Mouse (Mus musculus): ENCODE results near the gene Gm28043.
A peak's percentile ranks its signal among the peaks of the same experiment; 100 is the strongest.

- TF ChIP-seq JUND (conservative IDR thresholded peaks at IDR 0.05; ENCODE audit: low read depth, low read length) (no peak), CTCF (conservative IDR thresholded peaks at IDR 0.05 in 1 of 2, IDR thresholded peaks at IDR 0.05 in 1 of 2; ENCODE audit: low read depth in 2 of 2, low read length in 2 of 2) (no peak), ZMIZ1 (IDR thresholded peaks at IDR 0.05; ENCODE audit: low read depth, low read length) (no peak), USF2 (conservative IDR thresholded peaks at IDR 0.05; ENCODE audit: low read depth, low read length) (no peak), MAZ (IDR thresholded peaks at IDR 0.05; ENCODE audit: low read depth, low read length) (no peak), CHD2 (IDR thresholded peaks at IDR 0.05; ENCODE audit: low read length) (peak; percentile 44; the same call in 1 of the 2 replicates), NRF1 (IDR thresholded peaks at IDR 0.05; ENCODE audit: low read depth, low read length) (no peak), POLR2A (IDR thresholded peaks at IDR 0.05; ENCODE audit: low read depth, low read length) (0 out of 2 replicates have a peak, but pooled peaks have one; percentile 33), SMC3 (IDR thresholded peaks at IDR 0.05; ENCODE audit: low read depth, low read length) (no peak), BHLHE40 (IDR thresholded peaks at IDR 0.05; ENCODE audit: low read depth, low read length) (0 out of 2 replicates have a peak, but pooled peaks have one; percentile 3), E2F4 (IDR thresholded peaks at IDR 0.05; ENCODE audit: insufficient replicate concordance, low read depth, low read length) (no peak), POLR2AphosphoS2 (IDR thresholded peaks at IDR 0.05; ENCODE audit: low read depth, low read length) (0 out of 2 replicates have a peak, but pooled peaks have one; percentile 16), PAX5 (IDR thresholded peaks at IDR 0.05; ENCODE audit: low read length) (no peak)
These were observed 97.2 kb downstream of the Gm28043 start for GRCm38 (mm10) chr17:29711745-29712431.
